Mouse (Mus musculus): ENCODE results near the gene Man1a. TPM values are rescaled to one million over a fixed set of nuclear protein-coding genes. Genes with fewer than 3 reads are reported as not detected.

Man1a gene
- polyA plus RNA-seq, 1 experiment from 2014 or later: 6.0 TPM

GRCm38 (mm10) chr10:54075441-54076010, 883 bp downstream of the Man1a start:
- no peak overlapping the region; the same call in 1 of the 2 replicates for H3K27ac ChIP-seq

GRCm38 (mm10) chr10:54074609-54075421, 1.6 kb downstream of the Man1a start:
- Histone ChIP-seq H3K27me3 (peaks cover 4% of the 10 kb centered on the region; the same call in 1 of the 2 replicates), H3K36me3 (no peaks in the 10 kb centered on the region), H3K27ac (peak overlapping the region; percentile 39; the same call in 1 of the 2 replicates), H3K9ac (peak overlapping the region; percentile 81), H3K4me2 (replicated peaks) (peak overlapping the region; percentile 96), H3K4me1 (peaks cover 36% of the 10 kb centered on the region), H3K4me3 (peak overlapping the region; percentile 84), H3K9me3 (no peaks in the 10 kb centered on the region)
- ATAC-seq (ENCODE audit: low FRiP score, low read depth): peak; percentile 66
- WGBS: under 1% methylated on average over 73 of the region's 73 CpGs

More at GRCm38 (mm10) chr10:54075441-54076010, 883 bp downstream of the Man1a start:
- no peaks in the 10 kb centered on the region for H3K9me3 ChIP-seq
- peak; percentile 95 for ATAC-seq (ENCODE audit: low FRiP score, low read depth)
- peak overlapping the region; percentile 96 for H3K4me2 ChIP-seq (replicated peaks)
- no peaks in the 10 kb centered on the region for H3K36me3 ChIP-seq
- H3K4me3 ChIP-seq: peak overlapping the region; percentile 84
- under 1% methylated on average over 66 of the region's 68 CpGs for WGBS
- peaks cover 36% of the 10 kb centered on the region for H3K4me1 ChIP-seq
- H3K27me3 ChIP-seq: peaks cover 4% of the 10 kb centered on the region; the same call in 1 of the 2 replicates
- H3K9ac ChIP-seq: peak overlapping the region; percentile 81

- peaks cover 4% of the 10 kb centered on the region; the same call in 1 of the 2 replicates for H3K27me3 ChIP-seq
- no peaks in the 10 kb centered on the region for H3K9me3 ChIP-seq
- H3K4me2 ChIP-seq (replicated peaks): peak overlapping the region; percentile 96
- peak overlapping the region; percentile 84 for H3K4me3 ChIP-seq
- H3K4me1 ChIP-seq: peaks cover 36% of the 10 kb centered on the region
- no peak overlapping the region for H3K27ac ChIP-seq
- under 1% methylated on average over 14 of the region's 14 CpGs for WGBS
- H3K36me3 ChIP-seq: no peaks in the 10 kb centered on the region
- ATAC-seq (ENCODE audit: low FRiP score, low read depth): no peak
- H3K9ac ChIP-seq: peak overlapping the region; percentile 81
Observed at GRCm38 (mm10) chr10:54074247-54074608, 2.2 kb downstream of the Man1a start.

GRCm38 (mm10) chr10:54073641-54074203, 2.7 kb downstream of the Man1a start:
- Histone ChIP-seq H3K4me2 (replicated peaks) (peak overlapping the region; percentile 96), H3K36me3 (no peaks in the 10 kb centered on the region), H3K4me1 (peaks cover 36% of the 10 kb centered on the region), H3K9me3 (no peaks in the 10 kb centered on the region), H3K9ac (peak overlapping the region; percentile 81), H3K27ac (no peak overlapping the region), H3K27me3 (peaks cover 4% of the 10 kb centered on the region; the same call in 1 of the 2 replicates), H3K4me3 (peak overlapping the region; percentile 84)
- 11% methylated on average over 6 of the region's 6 CpGs for WGBS
- peak; percentile 12; the same call in 1 of the 2 replicates for ATAC-seq (ENCODE audit: low FRiP score, low read depth)

- Histone ChIP-seq H3K27me3 (no peaks in the 10 kb centered on the region; the same call in 1 of the 2 replicates), H3K27ac (no peak overlapping the region), H3K4me2 (replicated peaks) (peak overlapping the region; percentile 96), H3K36me3 (no peaks in the 10 kb centered on the region), H3K9ac (no peak overlapping the region), H3K9me3 (no peaks in the 10 kb centered on the region), H3K4me1 (peaks cover 36% of the 10 kb centered on the region), H3K4me3 (peak overlapping the region; percentile 84)
- WGBS: 86% methylated on average over 2 of the region's 2 CpGs
- no peak for ATAC-seq (ENCODE audit: low FRiP score, low read depth)
Observed at GRCm38 (mm10) chr10:54072336-54072735, 4.1 kb downstream of the Man1a start.

GRCm38 (mm10) chr10:54070496-54070895, 5.9 kb downstream of the Man1a start:
- WGBS: 71% methylated on average over 5 of the region's 5 CpGs

GRCm38 (mm10) chr10:54069412-54069811, 7.0 kb downstream of the Man1a start:
- no peaks in the 10 kb centered on the region for H3K36me3 ChIP-seq
- WGBS: 88% methylated on average over 5 of the region's 5 CpGs
- no peak overlapping the region for H3K27ac ChIP-seq
- H3K4me3 ChIP-seq: no peak overlapping the region
- peaks cover 36% of the 10 kb centered on the region for H3K4me1 ChIP-seq
- H3K9me3 ChIP-seq: no peaks in the 10 kb centered on the region
- ATAC-seq (ENCODE audit: low FRiP score, low read depth): no peak
- H3K9ac ChIP-seq: no peak overlapping the region
- no peaks in the 10 kb centered on the region; the same call in 1 of the 2 replicates for H3K27me3 ChIP-seq
- no peak overlapping the region for H3K4me2 ChIP-seq (replicated peaks)

More at GRCm38 (mm10) chr10:54070496-54070895, 5.9 kb downstream of the Man1a start:
- no peak overlapping the region for H3K27ac ChIP-seq
- ATAC-seq (ENCODE audit: low FRiP score, low read depth): no peak
- H3K4me2 ChIP-seq (replicated peaks): no peak overlapping the region
- H3K4me3 ChIP-seq: no peak overlapping the region
- no peaks in the 10 kb centered on the region for H3K9me3 ChIP-seq
- peaks cover 36% of the 10 kb centered on the region for H3K4me1 ChIP-seq
- H3K27me3 ChIP-seq: no peaks in the 10 kb centered on the region; the same call in 1 of the 2 replicates
- H3K36me3 ChIP-seq: no peaks in the 10 kb centered on the region
- no peak overlapping the region for H3K9ac ChIP-seq

- Histone ChIP-seq H3K9ac (no peak overlapping the region), H3K27ac (no peak overlapping the region), H3K36me3 (no peaks in the 10 kb centered on the region), H3K4me1 (peaks cover 25% of the 10 kb centered on the region), H3K4me3 (no peak overlapping the region), H3K4me2 (replicated peaks) (no peak overlapping the region), H3K27me3 (no peaks in the 10 kb centered on the region), H3K9me3 (no peaks in the 10 kb centered on the region)
- ATAC-seq (ENCODE audit: low FRiP score, low read depth): no peak
Observed at GRCm38 (mm10) chr10:54066683-54067082, 9.7 kb downstream of the Man1a start.

- Histone ChIP-seq H3K27ac (no peak overlapping the region), H3K27me3 (no peaks in the 10 kb centered on the region), H3K4me2 (replicated peaks) (no peak overlapping the region), H3K36me3 (peaks cover 4% of the 10 kb centered on the region), H3K4me3 (no peak overlapping the region), H3K9ac (no peak overlapping the region), H3K9me3 (no peaks in the 10 kb centered on the region), H3K4me1 (peaks cover 22% of the 10 kb centered on the region; the same call in 1 of the 2 replicates)
- WGBS: 26% methylated on average over 8 of the region's 8 CpGs
- ATAC-seq (ENCODE audit: low FRiP score, low read depth): peak; percentile 65
Observed at GRCm38 (mm10) chr10:54063551-54064260, 12.7 kb downstream of the Man1a start.

GRCm38 (mm10) chr10:54062835-54063234, 13.6 kb downstream of the Man1a start:
- no peak for ATAC-seq (ENCODE audit: low FRiP score, low read depth)
- no peak overlapping the region for H3K4me3 ChIP-seq

GRCm38 (mm10) chr10:54061159-54061558, 15.2 kb downstream of the Man1a start:
- Histone ChIP-seq H3K4me1 (peaks cover 22% of the 10 kb centered on the region; the same call in 1 of the 2 replicates), H3K4me2 (replicated peaks) (no peak overlapping the region), H3K27me3 (no peaks in the 10 kb centered on the region), H3K27ac (no peak overlapping the region), H3K36me3 (peaks cover 4% of the 10 kb centered on the region), H3K9me3 (no peaks in the 10 kb centered on the region), H3K9ac (no peak overlapping the region), H3K4me3 (no peak overlapping the region)
- 98% methylated on average over 4 of the region's 4 CpGs for WGBS
- ATAC-seq (ENCODE audit: low FRiP score, low read depth): no peak

More at GRCm38 (mm10) chr10:54062835-54063234, 13.6 kb downstream of the Man1a start:
- WGBS: 85% methylated on average over 11 of the region's 11 CpGs
- no peak overlapping the region for H3K4me2 ChIP-seq (replicated peaks)
- H3K9me3 ChIP-seq: no peaks in the 10 kb centered on the region
- no peaks in the 10 kb centered on the region for H3K27me3 ChIP-seq
- H3K4me1 ChIP-seq: peaks cover 22% of the 10 kb centered on the region; the same call in 1 of the 2 replicates
- no peak overlapping the region for H3K27ac ChIP-seq
- no peak overlapping the region for H3K9ac ChIP-seq
- peaks cover 4% of the 10 kb centered on the region for H3K36me3 ChIP-seq
